Mouse (Mus musculus) heart, adult 11 months (tissue): Measurements from ENCODE around the gene Lyl1.

Experiments
- DNase-seq: peaks from one replicate; pipeline ENCODE4 v3.0.0; 2022

Lyl1 gene

GRCm38 (mm10) chr8:84703466-84704249 lies 2.4 kb downstream of the Lyl1 start:
- DNase-seq = peak; percentile 94

GRCm38 (mm10) chr8:84704356-84704755 lies 3.1 kb downstream of the Lyl1 start:
- DNase-seq = peak; percentile 99

- peak; percentile 98 for DNase-seq
Observed at GRCm38 (mm10) chr8:84704867-84705831, 3.9 kb downstream of the Lyl1 start.

- no peak for DNase-seq
Observed at GRCm38 (mm10) chr8:84705960-84706359, 4.7 kb downstream of the Lyl1 start.

- DNase-seq = no peak
Observed at GRCm38 (mm10) chr8:84706610-84707266, 5.5 kb downstream of the Lyl1 start.

- peak; percentile 98 for DNase-seq
Observed at GRCm38 (mm10) chr8:84707267-84707883, 6.1 kb downstream of the Lyl1 start.

- peak; percentile 96 for DNase-seq
Observed at GRCm38 (mm10) chr8:84708071-84708541, 6.8 kb downstream of the Lyl1 start.

GRCm38 (mm10) chr8:84708774-84709475 lies 7.7 kb downstream of the Lyl1 start:
- DNase-seq = peak; percentile 99

- DNase-seq = no peak
Observed at GRCm38 (mm10) chr8:84709931-84710330, 8.7 kb downstream of the Lyl1 start.

GRCm38 (mm10) chr8:84711312-84711711 lies 10.1 kb downstream of the Lyl1 start:
- DNase-seq = no peak

GRCm38 (mm10) chr8:84711933-84712758 lies 10.9 kb downstream of the Lyl1 start:
- DNase-seq = peak; percentile 98

GRCm38 (mm10) chr8:84712759-84713120 lies 11.5 kb downstream of the Lyl1 start:
- peak; percentile 96 for DNase-seq

GRCm38 (mm10) chr8:84713381-84713780 lies 12.1 kb downstream of the Lyl1 start:
- DNase-seq = no peak

GRCm38 (mm10) chr8:84714161-84714560 lies 12.9 kb downstream of the Lyl1 start:
- no peak for DNase-seq

- no peak for DNase-seq
Observed at GRCm38 (mm10) chr8:84715893-84716468, 14.7 kb downstream of the Lyl1 start.

GRCm38 (mm10) chr8:84716790-84717189 lies 15.5 kb downstream of the Lyl1 start:
- no peak for DNase-seq

- DNase-seq = peak; percentile 95
Observed at GRCm38 (mm10) chr8:84718476-84718875, 17.2 kb downstream of the Lyl1 start.

GRCm38 (mm10) chr8:84718959-84719690 lies 17.9 kb downstream of the Lyl1 start:
- DNase-seq = no peak

- no peak for DNase-seq
Observed at GRCm38 (mm10) chr8:84722530-84722849, 21.2 kb downstream of the Lyl1 start.
